Mouse (Mus musculus): Measurements from ENCODE around the gene Cluh.

DNA sequence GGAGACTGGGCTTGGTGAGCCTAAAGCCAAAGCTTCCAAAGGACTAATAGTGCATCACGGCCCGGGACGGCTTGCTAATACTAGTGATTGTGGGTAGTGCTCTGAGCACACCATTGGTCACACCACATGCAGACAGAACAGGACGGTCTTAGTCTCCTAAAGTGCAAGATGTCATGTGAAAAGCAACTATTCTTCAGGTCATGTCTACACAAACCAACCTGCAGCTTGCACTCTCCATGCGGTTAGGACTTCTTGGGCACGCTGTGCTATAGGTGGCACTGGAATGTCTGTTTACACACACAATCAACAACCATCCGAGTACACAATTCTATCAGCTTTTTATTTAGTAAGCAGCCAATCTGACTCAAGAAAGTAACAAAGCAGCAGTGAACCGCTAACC, 25.4 kb downstream of the Cluh start:
- TF ChIP-seq CTCF (IDR thresholded peaks at IDR 0.05; ENCODE audit: borderline replicate concordance, control insufficient read depth, extremely low read depth, insufficient read depth, low read length, poor library complexity) (no peak), POLR2A (IDR thresholded peaks at IDR 0.05; ENCODE audit: control insufficient read depth, extremely low read depth, insufficient read depth, low read length, poor library complexity) (no peak)

All from thymus, adult 2 months (tissue).